ENCODE assay signal across 8 mouse cellular contexts in genomic region chr2:162943148-162943846, GRCm38 (mm10). TPM values are rescaled to one million over a fixed set of nuclear protein-coding genes. Genes with fewer than 3 reads are reported as not detected.
DNase-seq lines count a peak whose midpoint lies in the region; TF ChIP-seq lines count a peak whose summit lies in the region.

Gene L3mbtl1, plus strand, starts transcription at chr2:162943472.

- H3K27ac ChIP-seq in thymus, adult 2 months (ENCODE audit: control insufficient read depth, insufficient read depth, low read length): no peak within 1 kb of the TSS

- TF ChIP-seq POLR2A in thymus, adult 2 months (IDR thresholded peaks at IDR 0.05; ENCODE audit: control insufficient read depth, extremely low read depth, insufficient read depth, low read length, poor library complexity): no peak

- no peaks in the 10 kb centered on the region for H3K4me1 ChIP-seq in thymus, adult 2 months (replicated peaks; ENCODE audit: control insufficient read depth, insufficient read depth, low read length)

- 2% methylated on average over 40 of the region's 40 CpGs for whole genome bisulfite sequencing in thymus, adult 2 months

- H3K27me3 ChIP-seq in thymus, adult 2 months (ENCODE audit: control insufficient read depth, insufficient read depth, low read length): no peaks in the 10 kb centered on the region; the same call in 1 of the 2 replicates

- H3K4me3 ChIP-seq in thymus, adult 2 months (ENCODE audit: control insufficient read depth, insufficient read depth, low read length): 0 out of 2 replicates have a peak within 1 kb of the TSS, but pooled peaks have one; percentile 19

- peaks cover 17% of the 10 kb centered on the region for H3K36me3 ChIP-seq in thymus, adult 2 months (ENCODE audit: control insufficient read depth, insufficient read depth, low read length)

- TF ChIP-seq CTCF in thymus, adult 2 months (IDR thresholded peaks at IDR 0.05; ENCODE audit: borderline replicate concordance, control insufficient read depth, extremely low read depth, insufficient read depth, low read length, poor library complexity): no peak

- peak; percentile 15 for DNase-seq in thymus, adult 2 months
- no peak for DNase-seq in thymus, postnatal 10 days (ENCODE audit: low spot score in 2 of 2)
- DNase-seq in cerebellum, postnatal 10 days: peak; percentile 54 to 65
- peak; percentile 68 to 70 for DNase-seq in frontal cortex, postnatal 36 days (ENCODE audit: low spot score in 2 of 2)
- DNase-seq in kidney, postnatal 4 days: peak; percentile 52 to 64
- peak; percentile 10 for DNase-seq in lung, postnatal 14 days
- peak; percentile 70 for DNase-seq in right cerebral cortex, postnatal 4 days
- DNase-seq in urinary bladder, adult 18-20 months (ENCODE audit: low spot score in 2 of 2): no peak

RNA-seq across cellular contexts. Expression of gene L3mbtl1, which starts in this region (rescaled TPM):
- polyA plus RNA-seq in thymus, adult 2 months (2012; rRNA removed): 0.19 and 0.36 TPM in 2 replicates

Comparison
In these comparisons a context has a peak if more than half of its experiments do, and no peak if none do; other contexts are left out.
1. Peak in DNase-seq and H3K4me3 ChIP-seq in thymus, adult 2 months; RNA of the gene not detected or under 1 TPM.
2. DNase-seq: peak in cerebellum, postnatal 10 days (2 of 2), frontal cortex, postnatal 36 days (2 of 2), kidney, postnatal 4 days (2 of 2), lung, postnatal 14 days (single experiment) and right cerebral cortex, postnatal 4 days (single experiment); none in thymus, postnatal 10 days (0 of 2) and urinary bladder, adult 18-20 months (0 of 2).